Mouse (Mus musculus) limb, embryonic 14.5 days (tissue): ENCODE results near the gene Cdk2ap2. TPM values are rescaled to one million over a fixed set of nuclear protein-coding genes. Genes with fewer than 3 reads are reported as not detected.

Source experiments
- ATAC-seq: fragments of 200-750 bp; cut with Nextera tagmentation; 2 replicates; pipeline ENCODE4 v1.8.0; 2017; ENCODE audit warnings: low read depth, moderate number of reproducible peaks, moderate TSS enrichment; ENCODE audit not compliant: low FRiP score
- DNase-seq: peaks from one replicate; pipeline ENCODE4 v3.0.0-alpha.2; 2015; ENCODE audit warnings: low spot score
- H3K27ac ChIP-seq: fragments of 300-500 bp; sonication (generic); replicated peaks from 2 replicates; pipeline ENCODE4 v1.5.1; 2014; ENCODE audit warnings: low read depth, mild to moderate bottlenecking, low read length, moderate library complexity, mixed read lengths
- H3K27me3 ChIP-seq: fragments of 300-500 bp; sonication (generic); 2 replicates; pipeline ENCODE4 v1.6.1; 2014; ENCODE audit warnings: low read length, mixed read lengths; ENCODE audit not compliant: control insufficient read depth, insufficient read depth
- H3K36me3 ChIP-seq: fragments of 300-500 bp; sonication (generic); 2 replicates; pipeline ENCODE4 v1.6.1; 2014; ENCODE audit warnings: mild to moderate bottlenecking, low read length, moderate library complexity, mixed read lengths; ENCODE audit not compliant: control insufficient read depth, insufficient read depth
- H3K4me1 ChIP-seq: fragments of 300-500 bp; sonication (generic); 2 replicates; pipeline ENCODE4 v1.6.1; 2014; ENCODE audit warnings: antibody characterized with exemption, low read length, mixed read lengths; ENCODE audit not compliant: control insufficient read depth, insufficient read depth
- H3K4me2 ChIP-seq: fragments of 300-500 bp; sonication (generic); replicated peaks from 2 replicates; pipeline ENCODE4 v1.6.1; 2014; ENCODE audit warnings: low read depth, mild to moderate bottlenecking, low read length, moderate library complexity; ENCODE audit not compliant: severe bottlenecking
- H3K4me3 ChIP-seq: fragments of 300-500 bp; sonication (generic); replicated peaks from 2 replicates; pipeline ENCODE4 v1.5.1; 2014; ENCODE audit warnings: low read length
- H3K9ac ChIP-seq: fragments of 300-500 bp; sonication (generic); 2 replicates; pipeline ENCODE4 v1.6.1; 2014; ENCODE audit warnings: mild to moderate bottlenecking, low read depth, low read length, moderate library complexity; ENCODE audit not compliant: severe bottlenecking
- H3K9me3 ChIP-seq: fragments of 300-500 bp; sonication (generic); 2 replicates; pipeline ENCODE4 v1.6.1; 2016; ENCODE audit warnings: low read length; ENCODE audit not compliant: control insufficient read depth
- POLR2A ChIP-seq: fragments of 200-500 bp; IDR thresholded peaks from 2 replicates; pipeline ENCODE4 v1.8.0; 2012; ENCODE audit warnings: inconsistent platforms, mild to moderate bottlenecking, moderate library complexity, borderline replicate concordance; ENCODE audit not compliant: insufficient read depth, insufficient read length; ENCODE audit errors: extremely low read depth
- WGBS: fragments of 180-500 bp; shearing (Covaris S2); extraction: QIAGEN DNeasy Blood & Tissue Kit; methylation state at CpG from one replicate; pipeline ENCODE4 v1.1.7; 2014; 5-methylcytosine and 5-hydroxymethylcytosine counted together
- polyA plus RNA-seq, 2 experiments: library from polyadenylated mRNA; depleted of rRNA in 1 of 2; stranded (reverse) in 1 of 2; unstranded in 1 of 2; fragments of >200 nt; fragmentation: Nextera tagmentation in 1 of 2; extraction: Ambion mirVana in 1 of 2; gene quantifications; 2 replicates each; pipeline versions ENCODE4 v1.2.1 to v1.2.3; 2012 to 2014

Cdk2ap2 gene
- polyA plus RNA-seq, 2 experiments, result 45.2 to 67.6 TPM

- no peak for TF ChIP-seq POLR2A
- no peak for ATAC-seq
- no peaks in the 10 kb centered on the region for H3K36me3 ChIP-seq
- no peaks in the 10 kb centered on the region for H3K4me1 ChIP-seq
- no peak for DNase-seq
- H3K4me2 ChIP-seq, result no peak overlapping the region
- WGBS, result 74% methylated on average over 15 of the region's 15 CpGs
- H3K9ac ChIP-seq, result no peak overlapping the region
- no peak overlapping the region for H3K4me3 ChIP-seq
- no peaks in the 10 kb centered on the region for H3K9me3 ChIP-seq
- no peak overlapping the region for H3K27ac ChIP-seq
- H3K27me3 ChIP-seq, result no peaks in the 10 kb centered on the region
These were observed 28.1 kb upstream of the Cdk2ap2 start for GRCm38 (mm10) chr19:4068717-4069410.

- no peak for TF ChIP-seq POLR2A
- Histone ChIP-seq H3K4me3 (no peak overlapping the region), H3K9ac (no peak overlapping the region), H3K4me1 (no peaks in the 10 kb centered on the region), H3K27me3 (no peaks in the 10 kb centered on the region), H3K27ac (no peak overlapping the region), H3K36me3 (no peaks in the 10 kb centered on the region), H3K9me3 (no peaks in the 10 kb centered on the region), H3K4me2 (no peak overlapping the region)
- ATAC-seq (no peak), DNase-seq (no peak)
- WGBS, result 78% methylated on average over 15 of the region's 15 CpGs
These were observed 26.7 kb upstream of the Cdk2ap2 start for GRCm38 (mm10) chr19:4070311-4070710.

GRCm38 (mm10) chr19:4070756-4071155 lies 26.2 kb upstream of the Cdk2ap2 start:
- WGBS, result 83% methylated on average over 8 of the region's 8 CpGs
- TF ChIP-seq POLR2A, result no peak
- Histone ChIP-seq H3K27me3 (no peaks in the 10 kb centered on the region), H3K36me3 (no peaks in the 10 kb centered on the region), H3K27ac (no peak overlapping the region), H3K4me3 (no peak overlapping the region), H3K4me2 (no peak overlapping the region), H3K9ac (no peak overlapping the region), H3K9me3 (no peaks in the 10 kb centered on the region), H3K4me1 (no peaks in the 10 kb centered on the region)
- no peak for ATAC-seq
- no peak for DNase-seq

- no peaks in the 10 kb centered on the region for H3K36me3 ChIP-seq
- 85% methylated on average over 6 of the region's 6 CpGs for WGBS
- DNase-seq (no peak), ATAC-seq (no peak)
- no peak overlapping the region for H3K27ac ChIP-seq
- H3K9me3 ChIP-seq, result no peaks in the 10 kb centered on the region
- H3K27me3 ChIP-seq, result no peaks in the 10 kb centered on the region
- H3K4me1 ChIP-seq, result no peaks in the 10 kb centered on the region
- no peak for TF ChIP-seq POLR2A
- H3K4me3 ChIP-seq, result no peak overlapping the region
- no peak overlapping the region for H3K4me2 ChIP-seq
- H3K9ac ChIP-seq, result no peak overlapping the region
These were observed 25.6 kb upstream of the Cdk2ap2 start for GRCm38 (mm10) chr19:4071406-4071805.

GRCm38 (mm10) chr19:4072706-4073424 lies 24.1 kb upstream of the Cdk2ap2 start:
- Histone ChIP-seq H3K27ac (no peak overlapping the region), H3K9ac (0 out of 2 replicates have a peak overlapping the region, but pooled peaks have one; percentile 4), H3K27me3 (no peaks in the 10 kb centered on the region), H3K4me3 (no peak overlapping the region), H3K4me1 (no peaks in the 10 kb centered on the region), H3K9me3 (no peaks in the 10 kb centered on the region), H3K36me3 (no peaks in the 10 kb centered on the region), H3K4me2 (no peak overlapping the region)
- no peak for ATAC-seq
- TF ChIP-seq POLR2A, result no peak
- DNase-seq, result no peak
- WGBS, result 64% methylated on average over 6 of the region's 6 CpGs
